Mouse (Mus musculus): ENCODE results near the gene Rnase10. TPM values are rescaled to one million over a fixed set of nuclear protein-coding genes. Genes with fewer than 3 reads are reported as not detected.

Gene Rnase10
- total RNA-seq, 2 experiments from 2014 or later, result 0.30 TPM; not detected in 1

Other genes starting within 250 kb of the Rnase10 start
- gene Ttc5, start 222.2 kb upstream of the Rnase10 start, total RNA-seq (2021), result 10 to 100 TPM; 53.4 to 55.6 TPM
- gene Ccnb1ip1, start 200.0 kb upstream of the Rnase10 start, total RNA-seq (2021), result not detected
- 10 to 100 TPM; 27.0 to 27.8 TPM for gene Parp2, start 199.9 kb upstream of the Rnase10 start, total RNA-seq (2021)
- gene Tep1, start 137.2 kb upstream of the Rnase10 start, total RNA-seq (2021), result 1 to 10 TPM; 2.6 to 4.6 TPM
- gene Klhl33, start 110.2 kb upstream of the Rnase10 start, total RNA-seq (2021), result 1 to 10 TPM; 5.6 to 6.5 TPM
- 10 to 100 TPM; 30.9 to 35.2 TPM for gene Osgep, start 82.9 kb upstream of the Rnase10 start, total RNA-seq (2021)
- gene Apex1, start 82.8 kb upstream of the Rnase10 start, total RNA-seq (2021), result 10 to 100 TPM; 57.7 to 61.6 TPM
- 100 to 1,000 TPM in 1 of 2 experiments, 10 to 100 TPM in 1; 92.3 to 102 TPM for gene Pip4p1, start 76.9 kb upstream of the Rnase10 start, total RNA-seq (2021)
- gene Pnp, start 76.7 kb upstream of the Rnase10 start, total RNA-seq (2021), result 10 to 100 TPM; 13.7 to 16.4 TPM
- 10 to 100 TPM in 1 of 2 experiments, 1 to 10 TPM in 1; 5.3 to 10.1 TPM for gene Gm49342, start 63.2 kb upstream of the Rnase10 start, total RNA-seq (2021)
- gene Pnp2, start 51.8 kb upstream of the Rnase10 start, total RNA-seq (2021), result 1 to 10 TPM in 1 of 2 experiments, under 1 TPM in 1; 0.46 to 1.1 TPM
- gene Rnase9, start 34.1 kb downstream of the Rnase10 start, total RNA-seq (2021), result not detected
- gene Rnase11, start 42.4 kb downstream of the Rnase10 start, total RNA-seq (2021), result not detected
- not detected for gene Rnase12, start 49.9 kb downstream of the Rnase10 start, total RNA-seq (2021)
- gene Olfr750, start 66.7 kb downstream of the Rnase10 start, total RNA-seq (2021), result not detected
- gene Rnase4, start 83.3 kb downstream of the Rnase10 start, total RNA-seq (2021), result 10 to 100 TPM; 16.5 to 18.1 TPM
- 1 to 10 TPM; 4.0 to 4.3 TPM for gene Ang, start 83.4 kb downstream of the Rnase10 start, total RNA-seq (2021)
- gene Eddm3b, start 106.7 kb downstream of the Rnase10 start, total RNA-seq (2021), result not detected
- not detected for gene Rnase6, start 116.2 kb downstream of the Rnase10 start, total RNA-seq (2021)
- 1 to 10 TPM in 1 of 2 experiments, under 1 TPM in 1; 0.63 to 1.1 TPM for gene Rnase1, start 139.0 kb downstream of the Rnase10 start, total RNA-seq (2021)
- not detected for gene Rnase2b, start 154.5 kb downstream of the Rnase10 start, total RNA-seq (2021)
- not detected for gene Ang2, start 191.4 kb downstream of the Rnase10 start, total RNA-seq (2021)
- not detected for gene Ear14, start 195.6 kb downstream of the Rnase10 start, total RNA-seq (2021)
- gene Rnase2a, start 248.4 kb downstream of the Rnase10 start, total RNA-seq (2021), result not detected

Measured in left cerebral cortex, adult 18-20 months (tissue).